Mouse (Mus musculus) hindbrain, embryonic 14.5 days (tissue): ENCODE results near the gene Avp. TPM values are rescaled to one million over a fixed set of nuclear protein-coding genes. Genes with fewer than 3 reads are reported as not detected.

ENCODE experiments used
- ATAC-seq: fragments of 200-750 bp; cut with Nextera tagmentation; 2 replicates; pipeline ENCODE4 v1.8.0; 2017; ENCODE audit warnings: moderate number of reproducible peaks, mild to moderate bottlenecking, moderate TSS enrichment, moderate library complexity; ENCODE audit not compliant: low FRiP score
- DNase-seq: peaks from one replicate; pipeline ENCODE4 v3.0.0-alpha.2; 2015; ENCODE audit warnings: low spot score
- H3K27ac ChIP-seq: fragments of 300-500 bp; sonication (generic); 2 replicates; pipeline ENCODE4 v1.5.1; 2014; ENCODE audit warnings: mild to moderate bottlenecking, moderate library complexity
- H3K27me3 ChIP-seq: fragments of 300-500 bp; sonication (generic); 2 replicates; pipeline ENCODE4 v1.6.1; 2014; ENCODE audit warnings: mild to moderate bottlenecking, low read length, mixed read lengths; ENCODE audit not compliant: control insufficient read depth, insufficient read depth
- H3K36me3 ChIP-seq: fragments of 300-500 bp; sonication (generic); replicated peaks from 2 replicates; pipeline ENCODE4 v1.6.1; 2014; ENCODE audit not compliant: control insufficient read depth, insufficient read depth
- H3K4me1 ChIP-seq: fragments of 300-500 bp; sonication (generic); replicated peaks from 2 replicates; pipeline ENCODE4 v1.6.1; 2014; ENCODE audit warnings: antibody characterized with exemption, low read length, mixed read lengths; ENCODE audit not compliant: control insufficient read depth, insufficient read depth
- H3K4me2 ChIP-seq: fragments of 300-500 bp; sonication (generic); replicated peaks from 2 replicates; pipeline ENCODE4 v1.6.1; 2014; ENCODE audit warnings: mild to moderate bottlenecking, moderate library complexity
- H3K4me3 ChIP-seq: fragments of 300-500 bp; sonication (generic); replicated peaks from 2 replicates; pipeline ENCODE4 v1.5.1; 2014; ENCODE audit warnings: mild to moderate bottlenecking, low read length
- H3K9ac ChIP-seq: fragments of 300-500 bp; sonication (generic); 2 replicates; pipeline ENCODE4 v1.6.1; 2014
- H3K9me3 ChIP-seq: fragments of 300-500 bp; sonication (generic); 2 replicates; pipeline ENCODE4 v1.6.1; 2016; ENCODE audit warnings: low read length; ENCODE audit not compliant: control insufficient read depth
- WGBS: fragments of 180-500 bp; shearing (Covaris S2); extraction: QIAGEN DNeasy Blood & Tissue Kit; methylation state at CpG from one replicate; pipeline ENCODE4 v1.1.7; 2014; 5-methylcytosine and 5-hydroxymethylcytosine counted together
- polyA plus RNA-seq: library from polyadenylated mRNA; unstranded; fragments of >200 nt; fragmentation: Nextera tagmentation; extraction: Ambion mirVana; gene quantifications from 2 replicates; pipeline ENCODE4 v1.2.1, GENCODE M21; 2014

Avp gene
- polyA plus RNA-seq, 1 experiment from 2014 or later, result not detected

DNA sequence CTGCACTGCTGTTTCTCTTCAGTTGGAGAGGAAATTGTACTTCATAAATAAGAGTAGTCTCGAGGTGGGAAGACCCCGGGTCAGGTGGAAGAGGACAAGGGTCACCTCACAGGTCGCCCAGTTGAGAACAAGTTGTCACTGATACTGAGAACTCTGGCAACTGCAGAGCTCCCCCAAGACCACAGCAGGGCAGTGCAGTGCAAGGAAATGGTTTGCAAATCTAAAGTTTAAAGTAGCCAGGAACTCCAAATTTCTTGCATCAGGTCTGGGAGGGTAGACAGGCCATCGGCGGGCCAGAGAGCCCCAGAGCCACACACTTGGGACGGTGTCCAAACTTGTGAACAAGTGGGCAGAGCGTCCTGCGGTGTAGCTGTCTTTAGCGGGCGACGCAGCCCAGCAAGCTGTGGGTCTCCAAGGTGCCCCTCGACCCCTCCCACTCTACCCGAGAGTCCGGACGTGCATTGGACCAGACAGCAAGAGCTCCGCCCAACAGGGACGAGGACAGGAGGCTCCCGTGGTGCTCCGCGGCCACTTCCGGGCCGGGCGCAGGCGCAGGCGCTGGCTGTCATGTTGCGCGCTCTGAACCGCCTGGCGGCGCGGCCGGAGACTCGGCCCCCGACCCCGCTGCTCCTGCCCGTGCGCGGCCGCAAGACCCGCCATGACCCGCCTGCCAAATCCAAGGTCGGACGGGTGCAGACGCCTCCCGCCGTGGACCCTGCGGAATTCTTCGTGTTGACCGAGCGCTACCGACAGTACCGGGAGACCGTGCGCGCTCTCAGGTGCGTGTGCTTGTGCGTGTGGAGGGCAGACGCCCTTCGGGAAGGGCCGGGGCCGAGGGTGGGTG lies 18.9 kb downstream of the Avp start, which contains the start of gene Mrps26:
Gene Mrps26 (plus strand): TSS at position 531 of the 844 bp plus-strand sequence.
- Histone ChIP-seq H3K4me2 (peak within 1 kb of the TSS; percentile 88), H3K4me1 (peaks cover 20% of the 10 kb centered on the region), H3K36me3 (peaks cover 25% of the 10 kb centered on the region), H3K27me3 (no peaks in the 10 kb centered on the region), H3K27ac (peak within 1 kb of the TSS; percentile 38), H3K9me3 (no peaks in the 10 kb centered on the region), H3K4me3 (peak within 1 kb of the TSS; percentile 95), H3K9ac (peak within 1 kb of the TSS; percentile 95)
- WGBS, result under 1% methylated on average over 61 of the region's 61 CpGs
- ATAC-seq (peak; percentile 99), DNase-seq (peak; percentile 87)

- Histone ChIP-seq H3K27me3 (no peaks in the 10 kb centered on the region), H3K4me3 (no peak overlapping the region), H3K4me2 (no peak overlapping the region), H3K27ac (no peak overlapping the region), H3K4me1 (peaks cover 4% of the 10 kb centered on the region; the same call in 1 of the 2 replicates), H3K9ac (no peak overlapping the region), H3K36me3 (peaks cover 46% of the 10 kb centered on the region), H3K9me3 (no peaks in the 10 kb centered on the region)
- no peak for DNase-seq
- WGBS, result 63% methylated on average over 2 of the region's 2 CpGs
- no peak for ATAC-seq
These were observed 24.3 kb downstream of the Avp start for GRCm38 (mm10) chr2:130558015-130558414.

GRCm38 (mm10) chr2:130557462-130557861 lies 24.9 kb downstream of the Avp start:
- ATAC-seq (no peak), DNase-seq (no peak)
- Histone ChIP-seq H3K4me1 (no peaks in the 10 kb centered on the region), H3K4me2 (no peak overlapping the region), H3K36me3 (peaks cover 52% of the 10 kb centered on the region), H3K27me3 (no peaks in the 10 kb centered on the region), H3K9ac (no peak overlapping the region), H3K9me3 (no peaks in the 10 kb centered on the region), H3K4me3 (no peak overlapping the region), H3K27ac (no peak overlapping the region)
- 98% methylated on average over 2 of the region's 2 CpGs for WGBS

GRCm38 (mm10) chr2:130556292-130556691 lies 26.1 kb downstream of the Avp start:
- DNase-seq, result no peak
- no peak for ATAC-seq
- no peaks in the 10 kb centered on the region for H3K4me1 ChIP-seq
- no peak overlapping the region for H3K4me3 ChIP-seq
- H3K4me2 ChIP-seq, result no peak overlapping the region
- 92% methylated on average over 1 of the region's 1 CpGs for WGBS
- no peaks in the 10 kb centered on the region for H3K9me3 ChIP-seq
- H3K27ac ChIP-seq, result no peak overlapping the region
- peaks cover 64% of the 10 kb centered on the region for H3K36me3 ChIP-seq
- no peak overlapping the region for H3K9ac ChIP-seq
- no peaks in the 10 kb centered on the region for H3K27me3 ChIP-seq

DNA sequence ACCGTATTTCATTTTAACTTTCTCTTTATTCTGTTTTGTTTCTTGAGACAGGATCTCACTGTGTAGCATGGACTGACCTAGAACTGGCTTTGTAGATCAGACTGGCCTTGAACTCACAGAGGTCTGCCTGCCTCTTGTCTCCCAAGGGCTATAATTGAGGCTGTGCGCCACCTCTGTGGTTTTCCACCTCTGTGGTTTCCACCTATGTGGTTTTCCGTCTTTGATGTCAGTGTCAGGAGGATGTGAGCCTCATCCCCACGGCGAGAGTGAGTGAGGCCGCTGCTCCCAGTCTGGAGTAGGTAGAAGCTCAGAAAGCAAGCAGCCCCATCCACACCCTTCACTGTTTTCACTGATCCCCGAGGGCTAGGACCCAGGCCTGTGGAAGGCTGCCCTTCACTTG lies 27.5 kb downstream of the Avp start:
- H3K4me3 ChIP-seq, result no peak overlapping the region
- peaks cover 77% of the 10 kb centered on the region for H3K36me3 ChIP-seq
- no peak overlapping the region for H3K4me2 ChIP-seq
- no peaks in the 10 kb centered on the region for H3K4me1 ChIP-seq
- no peak overlapping the region for H3K9ac ChIP-seq
- no peak for DNase-seq
- no peak overlapping the region for H3K27ac ChIP-seq
- WGBS, result 90% methylated on average over 7 of the region's 7 CpGs
- no peaks in the 10 kb centered on the region for H3K27me3 ChIP-seq
- no peaks in the 10 kb centered on the region for H3K9me3 ChIP-seq
- no peak for ATAC-seq

DNA sequence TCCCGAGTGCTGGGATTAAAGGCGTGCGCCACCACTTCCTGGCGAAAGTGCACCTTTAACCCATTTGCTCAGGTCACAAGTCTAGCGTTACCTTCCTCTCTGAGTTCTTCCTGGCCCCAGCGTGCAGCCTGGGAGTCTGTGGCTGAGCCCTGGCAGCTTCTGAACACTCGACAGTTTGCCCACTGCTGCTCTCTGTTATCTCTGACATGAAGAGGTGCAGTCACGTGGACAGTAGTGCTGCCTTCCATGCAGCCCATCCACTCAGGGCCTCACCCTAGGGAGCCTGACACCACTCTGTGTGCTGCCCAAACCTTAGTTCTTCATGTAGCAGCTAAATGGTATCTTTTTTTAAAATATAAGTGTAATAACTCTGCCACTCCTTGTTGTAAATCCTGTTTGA lies 35.4 kb downstream of the Avp start:
- ATAC-seq (no peak), DNase-seq (no peak)
- Histone ChIP-seq H3K4me3 (no peak overlapping the region), H3K27ac (no peak overlapping the region), H3K9me3 (no peaks in the 10 kb centered on the region), H3K9ac (no peak overlapping the region), H3K4me1 (no peaks in the 10 kb centered on the region), H3K27me3 (no peaks in the 10 kb centered on the region), H3K36me3 (peaks cover 97% of the 10 kb centered on the region), H3K4me2 (no peak overlapping the region)
- WGBS, result 92% methylated on average over 8 of the region's 8 CpGs

- no peak overlapping the region for H3K9ac ChIP-seq
- DNase-seq (no peak), ATAC-seq (no peak)
- peaks cover 91% of the 10 kb centered on the region for H3K36me3 ChIP-seq
- 92% methylated on average over 9 of the region's 9 CpGs for WGBS
- no peak overlapping the region for H3K4me2 ChIP-seq
- H3K4me1 ChIP-seq, result no peaks in the 10 kb centered on the region
- H3K4me3 ChIP-seq, result no peak overlapping the region
- H3K9me3 ChIP-seq, result no peaks in the 10 kb centered on the region
- no peak overlapping the region for H3K27ac ChIP-seq
- H3K27me3 ChIP-seq, result no peaks in the 10 kb centered on the region
These were observed 42.1 kb downstream of the Avp start for GRCm38 (mm10) chr2:130540266-130540665.

DNA sequence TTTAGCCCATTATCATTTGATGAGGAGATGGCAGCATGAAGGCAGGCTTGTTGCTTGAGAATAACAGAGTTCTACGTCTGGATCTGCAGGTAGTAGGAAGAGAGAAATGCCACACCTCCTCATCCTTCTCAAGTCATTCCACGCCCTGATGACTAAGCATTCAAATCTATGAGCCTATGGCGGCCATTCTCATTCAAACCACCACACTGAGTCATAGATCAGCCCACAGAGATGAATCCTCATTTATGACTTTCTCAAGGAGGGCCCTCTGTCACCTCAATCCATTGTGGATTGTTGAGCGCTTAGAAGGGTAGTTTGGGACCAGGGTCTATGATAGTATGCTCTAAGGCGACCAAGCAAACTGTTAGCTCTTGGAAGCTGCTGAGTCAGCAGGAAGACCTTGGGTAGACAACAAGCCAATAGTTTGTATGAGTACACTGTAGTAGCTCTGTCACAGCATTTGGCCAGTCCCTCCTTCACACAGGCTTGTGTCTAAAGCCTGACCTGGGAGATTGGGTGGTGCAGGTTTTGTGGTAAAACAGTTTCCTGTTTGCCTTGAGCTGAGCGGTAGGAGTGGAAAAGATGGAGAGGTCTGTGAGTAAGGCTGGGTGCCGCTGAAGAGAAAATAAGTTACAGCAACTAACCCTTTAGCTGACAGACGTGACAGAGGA lies 43.3 kb downstream of the Avp start:
- H3K9ac ChIP-seq, result no peak overlapping the region
- DNase-seq (no peak), ATAC-seq (no peak)
- H3K27me3 ChIP-seq, result no peaks in the 10 kb centered on the region
- H3K36me3 ChIP-seq, result peaks cover 91% of the 10 kb centered on the region
- no peaks in the 10 kb centered on the region for H3K4me1 ChIP-seq
- no peak overlapping the region for H3K27ac ChIP-seq
- no peak overlapping the region for H3K4me3 ChIP-seq
- no peak overlapping the region for H3K4me2 ChIP-seq
- 93% methylated on average over 8 of the region's 8 CpGs for WGBS
- no peaks in the 10 kb centered on the region for H3K9me3 ChIP-seq

DNA sequence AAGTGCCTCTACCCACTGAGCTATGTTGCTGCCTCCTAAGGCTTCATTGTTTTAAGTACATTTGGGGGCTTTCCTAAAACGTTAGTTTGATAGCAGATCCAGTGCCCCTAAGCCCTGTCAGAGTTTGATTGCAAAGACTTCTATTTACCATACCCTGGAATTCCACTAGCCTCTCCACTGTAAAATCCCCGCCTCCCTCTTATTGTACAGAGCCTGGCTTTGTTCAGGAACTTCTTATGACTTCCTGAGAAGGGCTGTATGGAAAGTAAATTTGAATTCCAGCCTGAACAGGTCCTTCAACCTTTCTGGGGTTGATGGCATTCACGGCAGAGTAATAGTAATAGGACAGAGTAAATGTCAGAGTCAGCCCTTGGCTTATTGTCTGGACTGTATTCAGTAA lies 45.5 kb downstream of the Avp start:
- no peak for ATAC-seq

More for the DNA sequence above, 45.5 kb downstream of the Avp start:
- DNase-seq, result no peak
- Histone ChIP-seq H3K27me3 (no peaks in the 10 kb centered on the region), H3K9me3 (no peaks in the 10 kb centered on the region), H3K27ac (no peak overlapping the region), H3K4me3 (no peak overlapping the region), H3K4me1 (no peaks in the 10 kb centered on the region), H3K9ac (no peak overlapping the region), H3K4me2 (no peak overlapping the region), H3K36me3 (peaks cover 90% of the 10 kb centered on the region)
- 85% methylated on average over 3 of the region's 3 CpGs for WGBS
